Mouse (Mus musculus) gastrocnemius, postnatal 25 days (tissue): ENCODE measurements at regions not wholly inside any gene's neighbourhood (a gene's known extent, or its start where the extent isn't known, plus 50 kb on each side); places are given as distances from the start of the nearest gene placed in this dataset.

Source experiments
- DNase-seq: peaks from one replicate; pipeline ENCODE4 v3.0.0; 2022

GRCm38 (mm10) chr15:5355332-5355731, 111.3 kb upstream of the Ptger4 start:
- no peak for DNase-seq

GRCm38 (mm10) chr15:5354328-5354727, 110.3 kb upstream of the Ptger4 start:
- DNase-seq: no peak

GRCm38 (mm10) chr15:5348881-5349280, 104.9 kb upstream of the Ptger4 start:
- no peak for DNase-seq

- DNase-seq: peak; percentile 7
Observed at GRCm38 (mm10) chr15:5347674-5348073, 103.7 kb upstream of the Ptger4 start.

- no peak for DNase-seq
Observed at GRCm38 (mm10) chr15:5346955-5347354, 103.0 kb upstream of the Ptger4 start.

- peak; percentile 46 for DNase-seq
Observed at GRCm38 (mm10) chr15:5343794-5344193, 99.8 kb upstream of the Ptger4 start.

GRCm38 (mm10) chr15:5335528-5336268, 91.7 kb upstream of the Ptger4 start:
- no peak for DNase-seq

GRCm38 (mm10) chr15:5326996-5327395, 83.0 kb upstream of the Ptger4 start:
- no peak for DNase-seq

- no peak for DNase-seq
Observed at GRCm38 (mm10) chr15:5321691-5322090, 77.7 kb upstream of the Ptger4 start.

GRCm38 (mm10) chr15:5312231-5312630, 68.2 kb upstream of the Ptger4 start:
- DNase-seq: no peak

- no peak for DNase-seq
Observed at GRCm38 (mm10) chr15:5310035-5310434, 66.0 kb upstream of the Ptger4 start.

- no peak for DNase-seq
Observed at GRCm38 (mm10) chr15:5302403-5302802, 58.4 kb upstream of the Ptger4 start.

GRCm38 (mm10) chr15:5299807-5300206, 55.8 kb upstream of the Ptger4 start:
- DNase-seq: no peak

GRCm38 (mm10) chr15:5296949-5297348, 53.0 kb upstream of the Ptger4 start:
- no peak for DNase-seq
